Mouse (Mus musculus) large intestine, adult 2 months (tissue): ENCODE results near the gene Hoxd3. TPM values are rescaled to one million over a fixed set of nuclear protein-coding genes. Genes with fewer than 3 reads are reported as not detected.

Experiments
- DNase-seq: peaks from one replicate; pipeline ENCODE4 v3.0.0-alpha.2; 2012; ENCODE audit warnings: low read depth, low spot score
- WGBS: fragments of 180-500 bp; shearing (Covaris S2); methylation state at CpG from one replicate; pipeline ENCODE4 v1.1.7; 2018; 5-methylcytosine and 5-hydroxymethylcytosine counted together
- polyA plus RNA-seq: library from polyadenylated mRNA; depleted of rRNA; stranded (reverse); fragments of >200 nt; gene quantifications from 2 replicates; pipeline ENCODE4 v1.2.3, GENCODE M21; 2012; rRNA removed

Hoxd3 gene
- polyA plus RNA-seq, 1 experiment, result 0.06 TPM

GRCm38 (mm10) chr2:74753711-74754110 lies 42.0 kb downstream of the Hoxd3 start:
- WGBS, result 60% methylated on average over 5 of the region's 5 CpGs
- no peak for DNase-seq

GRCm38 (mm10) chr2:74760146-74760545 lies 48.4 kb downstream of the Hoxd3 start:
- DNase-seq, result no peak
- WGBS, result 30% methylated on average over 1 of the region's 1 CpGs

DNA sequence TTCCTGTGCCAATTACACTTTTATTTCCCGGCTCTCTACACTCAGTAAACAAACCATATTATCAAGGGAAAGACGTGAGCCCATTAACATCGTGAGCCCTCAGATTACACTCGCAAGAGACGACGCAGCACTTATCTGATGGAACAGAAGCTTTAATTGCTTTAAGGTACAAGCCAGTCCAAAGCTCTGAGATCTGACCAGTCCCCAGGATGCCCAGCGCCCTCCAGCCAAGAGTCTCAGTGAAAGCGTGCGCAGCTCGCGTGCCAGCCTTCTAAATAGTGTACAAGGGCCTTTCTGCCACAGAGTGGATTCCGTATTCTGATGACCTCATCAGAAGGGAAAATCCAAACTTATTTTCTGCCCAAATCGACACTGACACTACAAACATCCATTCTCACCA lies 50.2 kb downstream of the Hoxd3 start:
- no peak for DNase-seq
- 7% methylated on average over 13 of the region's 13 CpGs for WGBS

DNA sequence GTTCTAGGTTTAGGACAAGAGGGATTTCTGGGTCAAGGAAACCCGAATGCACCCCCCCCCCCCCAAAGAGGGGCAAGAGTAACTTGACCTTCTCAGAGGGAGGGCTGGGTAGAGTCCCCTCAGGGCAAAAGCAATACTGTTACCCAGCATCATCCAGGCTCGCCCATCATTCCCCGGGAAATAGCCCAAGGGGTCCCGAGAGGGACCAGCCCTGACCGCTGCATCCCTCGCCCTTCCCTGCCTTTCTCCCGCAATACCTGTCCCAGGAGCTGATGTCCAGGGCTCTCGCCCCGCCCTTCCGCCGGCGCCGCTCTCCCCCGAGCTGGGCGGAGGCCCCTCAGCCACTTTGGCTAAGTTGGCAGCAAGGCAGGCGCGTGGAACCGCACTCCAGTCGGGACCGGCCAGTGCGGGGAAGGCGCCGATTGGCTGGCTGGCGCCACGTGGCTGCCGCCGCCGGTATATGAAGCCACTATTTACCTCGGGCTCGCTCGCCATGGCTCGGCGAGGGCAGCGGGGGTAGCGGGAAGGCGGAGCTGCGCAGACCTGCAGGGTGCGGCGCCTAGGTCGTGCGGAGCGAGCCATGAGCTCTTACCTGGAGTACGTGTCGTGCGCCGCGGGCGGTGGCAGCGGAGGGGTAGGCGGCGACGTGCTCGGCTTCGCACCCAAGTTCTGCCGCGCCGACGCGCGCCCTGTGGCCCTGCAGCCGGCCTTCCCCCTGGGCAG lies 51.0 kb downstream of the Hoxd3 start, which contains the start of gene Hoxd1:
TSS of gene Hoxd1 (plus strand) at position 459 of the 723 bp plus-strand sequence.
- DNase-seq, result no peak
- WGBS, result 2% methylated on average over 60 of the region's 61 CpGs

DNA sequence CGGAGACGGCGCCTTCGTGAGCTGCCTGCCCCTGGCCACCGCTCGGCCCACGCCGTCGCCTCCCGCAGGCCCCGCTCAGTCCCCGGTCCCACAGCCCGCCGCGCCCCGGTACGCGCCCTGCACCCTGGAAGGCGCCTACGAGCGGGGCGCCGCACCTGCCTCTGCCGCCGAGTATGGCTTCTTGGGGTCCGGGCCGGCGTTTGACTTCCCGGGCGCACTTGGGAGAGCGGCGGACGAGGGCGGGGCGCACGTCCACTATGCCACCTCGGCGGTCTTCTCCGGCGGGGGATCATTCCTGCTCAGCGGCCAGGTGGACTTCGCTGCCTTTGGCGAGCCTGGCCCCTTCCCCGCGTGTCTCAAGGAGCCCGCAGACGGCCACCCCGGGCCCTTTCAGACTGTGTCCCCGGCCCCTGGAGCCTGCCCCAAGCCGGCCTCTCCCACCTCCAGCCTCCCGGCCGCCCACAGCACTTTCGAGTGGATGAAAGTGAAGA lies 51.6 kb downstream of the Hoxd3 start:
- WGBS, result 2% methylated on average over 51 of the region's 53 CpGs
- DNase-seq, result no peak

DNA sequence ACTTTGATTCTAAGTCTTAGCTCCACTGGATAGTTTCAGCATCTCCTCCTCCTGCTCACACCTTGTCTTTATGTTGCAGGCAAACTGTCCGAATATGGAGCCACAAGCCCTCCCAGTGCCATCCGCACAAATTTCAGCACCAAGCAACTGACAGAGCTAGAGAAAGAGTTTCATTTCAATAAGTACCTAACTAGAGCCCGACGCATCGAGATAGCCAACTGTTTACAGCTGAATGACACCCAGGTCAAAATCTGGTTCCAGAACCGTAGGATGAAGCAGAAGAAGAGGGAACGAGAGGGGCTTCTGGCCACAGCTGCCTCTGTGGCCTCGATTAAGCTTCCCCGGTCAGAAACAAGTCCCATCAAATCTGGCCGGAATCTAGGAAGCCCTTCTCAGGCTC lies 52.2 kb downstream of the Hoxd3 start:
- 55% methylated on average over 10 of the region's 10 CpGs for WGBS
- DNase-seq, result no peak

DNA sequence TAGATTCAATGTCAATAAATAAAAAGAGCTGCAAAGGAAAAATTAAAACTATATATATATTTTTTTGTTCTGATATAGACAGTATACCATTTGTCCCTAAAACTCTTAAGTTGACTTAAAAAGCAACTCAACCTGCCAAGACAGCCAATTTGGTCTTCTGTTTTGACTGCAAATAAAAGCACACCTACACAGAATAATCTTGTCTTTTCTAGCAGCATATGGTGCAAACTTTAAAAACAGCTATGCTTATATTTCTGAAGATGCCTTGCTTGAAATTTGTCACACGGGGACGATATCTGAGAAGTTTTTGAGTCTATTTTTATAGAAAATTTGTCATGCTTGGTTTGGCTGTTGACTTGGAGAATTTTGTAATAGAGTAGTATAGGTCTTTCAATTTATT lies 62.6 kb downstream of the Hoxd3 start:
- 85% methylated on average over 2 of the region's 2 CpGs for WGBS

GRCm38 (mm10) chr2:74777536-74778275 lies 66.0 kb downstream of the Hoxd3 start:
- WGBS, result 73% methylated on average over 13 of the region's 13 CpGs
- no peak for DNase-seq

More for the DNA sequence above, 62.6 kb downstream of the Hoxd3 start:
- DNase-seq, result no peak

DNA sequence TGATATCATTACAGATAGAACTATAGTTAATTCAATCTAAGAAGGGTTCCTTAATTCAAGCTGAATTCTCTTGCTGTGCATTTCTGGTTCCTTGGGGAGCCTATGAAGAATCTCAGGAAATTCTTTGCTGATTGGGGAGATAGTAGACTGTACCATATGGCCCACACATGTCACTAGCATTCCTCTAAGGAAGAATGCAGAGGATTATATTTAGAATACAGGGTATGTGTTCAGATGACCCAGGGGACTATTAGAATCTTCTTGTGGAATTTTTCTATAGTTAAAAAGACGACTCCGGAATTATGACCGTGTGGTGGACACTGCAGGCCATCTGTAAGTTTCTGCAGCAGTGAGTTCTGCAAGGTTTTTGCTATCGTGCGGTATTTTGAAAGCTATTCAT lies 69.7 kb downstream of the Hoxd3 start:
- WGBS, result 81% methylated on average over 5 of the region's 5 CpGs
- no peak for DNase-seq

- no peak for DNase-seq
- WGBS, result 44% methylated on average over 7 of the region's 7 CpGs
Observed at GRCm38 (mm10) chr2:74795531-74795930, 83.8 kb downstream of the Hoxd3 start.

Other genes with a start within 250 kb of the Hoxd3 start
- 3.3 and 3.7 TPM in 2 replicates for gene Lnpk, start 132.5 kb upstream of the Hoxd3 start, polyA plus RNA-seq
- not detected in 2 replicates for gene Evx2, start 52.4 kb upstream of the Hoxd3 start, polyA plus RNA-seq
- gene Hoxd13, start 43.6 kb upstream of the Hoxd3 start, polyA plus RNA-seq, result not detected in 2 replicates
- not detected in 2 replicates for gene Hoxd12, start 36.9 kb upstream of the Hoxd3 start, polyA plus RNA-seq
- not detected in 2 replicates for gene Hoxd11, start 32.4 kb upstream of the Hoxd3 start, polyA plus RNA-seq
- gene Hoxd10, start 20.0 kb upstream of the Hoxd3 start, polyA plus RNA-seq, result not detected in 2 replicates
- gene Hoxd9, start 14.2 kb upstream of the Hoxd3 start, polyA plus RNA-seq, result 0.15 and 0.16 TPM in 2 replicates
- 0.78 and 0.92 TPM in 2 replicates for gene Hoxd8, start 7.3 kb upstream of the Hoxd3 start, polyA plus RNA-seq
- gene Hoxd4, start within 50 bp of the Hoxd3 start, polyA plus RNA-seq, result 2.0 and 2.4 TPM in 2 replicates
- gene Gm28230, start 14.8 kb downstream of the Hoxd3 start, polyA plus RNA-seq, result 0.38 and 0.45 TPM in 2 replicates
- not detected in 2 replicates for gene Hoxd1, start 51.1 kb downstream of the Hoxd3 start, polyA plus RNA-seq
- gene Mtx2, start 113.9 kb downstream of the Hoxd3 start, polyA plus RNA-seq, result 34.3 and 43.9 TPM in 2 replicates